Mouse (Mus musculus) heart, adult 18-20 months (tissue): ENCODE data around the gene Ifitm3. TPM values are rescaled to one million over a fixed set of nuclear protein-coding genes. Genes with fewer than 3 reads are reported as not detected.

Source experiments
- DNase-seq, 2 experiments: peaks; one replicate each; pipeline ENCODE4 v3.0.0; 2021 to 2022; ENCODE audit warnings: mixed read lengths in 1 of 2
- long read RNA-seq, 2 experiments: library from polyadenylated mRNA; stranded (forward); transcript quantifications; one replicate each; pipeline ENCODE4 v2.0.0; 2021
- total RNA-seq, 2 experiments: library from RNA; stranded (reverse); gene quantifications; 2 replicates each; pipeline ENCODE4 v1.2.3; 2021

Gene Ifitm3
- 100 to 1,000 TPM in 1 of 2 experiments, 10 to 100 TPM in 1; 94.8 to 129 TPM for total RNA-seq
- long read RNA-seq, experiment 1, transcript Ifitm3-201 (2 exons, 678 nt): major isoform, 76 of 77 reads
- long read RNA-seq, experiment 1, partial matches to known transcripts: 0 of 77 reads
- long read RNA-seq, experiment 1, other reads (novel, unspliced or antisense): 1 of 77 reads
- long read RNA-seq, experiment 2, transcript Ifitm3-201 (2 exons, 678 nt): major isoform, 61 of 63 reads
- long read RNA-seq, experiment 2, partial matches to known transcripts: 2 of 63 reads
- long read RNA-seq, experiment 2, other reads (novel, unspliced or antisense): 0 of 63 reads

DNA sequence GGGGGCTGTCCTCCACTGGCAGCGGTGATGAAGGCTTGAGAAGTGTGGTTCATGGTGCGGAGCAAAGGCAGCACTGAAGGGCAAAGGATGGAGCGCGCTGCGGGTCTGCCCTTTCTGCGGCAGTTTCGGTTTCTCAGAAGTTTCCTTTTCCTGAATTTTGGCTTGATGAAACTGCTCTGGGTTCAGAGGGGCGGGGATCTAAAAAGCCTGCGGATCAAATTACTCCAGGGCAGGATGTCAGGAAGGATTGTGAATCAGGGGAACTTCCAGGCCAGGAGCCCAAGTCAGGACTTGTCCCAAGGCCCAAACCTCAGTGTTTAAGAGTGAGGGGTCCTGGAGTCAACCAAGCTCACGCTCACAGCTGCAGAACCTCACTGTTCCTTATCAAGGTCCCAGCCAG, at the start of gene Ifitm3:
TSS of gene Ifitm3 (minus strand) at position 178 of the 400 bp plus-strand sequence.
- DNase-seq: peak; percentile 84 to 89

DNA sequence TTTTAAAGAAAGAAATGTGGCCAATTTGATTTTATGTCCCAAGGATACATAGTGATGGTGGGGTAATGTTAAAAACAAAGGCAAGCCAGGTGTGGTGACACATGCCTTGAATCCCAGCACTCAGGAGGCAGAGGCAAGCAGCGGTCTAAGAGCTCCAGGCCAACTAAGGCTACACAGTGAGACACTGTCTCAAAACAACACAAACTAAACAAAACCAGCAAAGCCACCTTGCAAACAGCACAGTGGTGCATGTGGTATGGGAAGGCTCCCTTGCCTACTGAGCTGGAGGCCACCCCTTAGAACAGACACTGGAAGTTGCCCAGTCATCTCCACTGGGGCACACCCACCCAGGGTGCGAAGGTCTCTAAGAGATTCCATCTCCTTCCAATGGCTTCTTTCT, 49.4 kb upstream of the Ifitm3 start:
- no peak for DNase-seq

DNA sequence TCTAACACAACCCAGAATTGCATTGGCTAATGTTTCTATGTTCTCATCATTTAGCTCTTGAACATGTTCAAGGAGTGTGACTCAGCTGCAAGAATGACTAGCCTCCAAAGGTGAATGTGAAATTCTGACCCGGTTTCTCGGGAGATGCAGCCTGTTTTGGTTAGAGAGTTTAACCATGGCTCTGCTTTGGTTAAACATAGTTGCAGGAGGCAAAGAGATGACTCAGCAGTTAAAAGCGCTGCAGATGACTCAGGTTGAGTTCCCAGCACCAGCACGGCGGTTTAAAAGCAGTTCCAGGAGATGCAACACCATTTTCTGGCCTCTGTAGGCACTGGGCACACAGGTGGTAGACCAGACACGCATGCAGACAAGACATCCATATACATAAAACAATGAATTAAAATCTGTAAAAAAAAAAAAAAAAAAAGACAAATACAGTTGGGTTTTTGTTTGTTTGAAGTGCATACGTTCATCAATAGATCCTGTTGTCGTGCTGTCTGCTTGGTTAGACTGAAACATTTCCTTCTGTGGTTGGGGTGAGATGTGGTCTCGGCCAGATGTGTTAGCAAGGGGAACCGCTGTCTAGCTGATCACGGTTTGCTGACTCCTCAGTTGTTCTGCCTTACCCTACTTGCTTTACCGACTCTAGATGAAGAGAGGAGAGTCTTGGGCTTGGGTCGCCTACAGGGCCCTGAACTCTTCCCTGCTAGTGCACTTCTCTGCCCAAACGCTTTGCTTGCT, 48.2 kb upstream of the Ifitm3 start:
- no peak for DNase-seq

DNA sequence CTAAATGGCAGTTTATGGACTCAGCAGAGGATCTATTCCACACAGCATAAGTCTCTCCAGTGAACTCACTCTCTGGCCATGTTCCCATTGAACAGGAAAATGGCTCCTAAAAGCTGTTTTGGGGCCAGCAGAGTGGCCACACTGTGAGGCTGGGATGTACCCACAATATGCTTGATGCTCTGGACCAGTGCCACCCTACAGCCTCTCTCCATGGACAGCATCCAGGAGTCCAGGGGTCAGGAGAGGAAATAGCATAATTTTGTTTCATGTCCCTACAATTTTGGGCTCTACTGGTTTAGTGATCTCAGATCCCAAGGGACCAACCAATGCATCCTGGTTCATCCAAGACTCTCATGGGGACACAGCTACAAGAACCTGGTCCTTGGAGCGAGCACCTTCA, 47.0 kb upstream of the Ifitm3 start:
- DNase-seq: no peak

DNA sequence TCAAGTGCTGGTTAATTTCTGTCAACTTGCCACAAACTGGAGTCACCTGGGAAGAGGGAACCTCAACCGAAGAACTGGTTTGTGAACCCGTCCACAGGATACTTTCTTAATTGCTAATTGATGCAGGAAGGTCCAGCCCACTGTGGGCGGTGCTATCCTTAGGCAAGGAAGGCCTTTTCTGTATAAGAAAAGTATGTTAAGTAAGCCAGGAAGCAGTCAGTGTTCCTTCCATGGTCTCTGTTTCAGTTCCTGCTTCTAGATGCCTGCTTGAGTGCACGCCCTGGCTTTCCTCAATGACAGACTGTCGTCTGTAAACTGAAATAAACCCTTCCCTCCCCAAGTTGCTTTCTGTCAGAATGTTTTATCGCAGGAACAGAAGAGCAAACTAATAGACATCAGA, 46.4 kb upstream of the Ifitm3 start:
- no peak for DNase-seq

DNA sequence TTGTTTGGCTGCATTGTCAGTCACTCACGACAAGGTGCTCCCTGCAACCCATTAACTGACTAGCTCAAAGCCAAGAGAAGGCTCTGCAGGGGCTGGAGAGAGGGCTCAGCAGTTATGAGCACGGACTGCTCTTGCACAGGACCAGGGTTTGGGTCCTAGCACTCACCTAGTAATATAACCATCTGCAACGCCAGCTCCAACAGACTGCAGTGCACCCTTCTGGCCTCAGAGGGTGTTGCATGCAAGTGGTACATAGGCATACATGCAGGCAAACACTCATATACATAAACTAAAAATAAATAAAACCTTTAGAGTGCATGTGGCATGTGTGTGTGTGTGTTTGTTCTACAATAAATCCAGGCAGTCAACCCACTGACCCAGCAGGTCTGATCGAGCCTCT, 45.2 kb upstream of the Ifitm3 start:
- no peak for DNase-seq

DNA sequence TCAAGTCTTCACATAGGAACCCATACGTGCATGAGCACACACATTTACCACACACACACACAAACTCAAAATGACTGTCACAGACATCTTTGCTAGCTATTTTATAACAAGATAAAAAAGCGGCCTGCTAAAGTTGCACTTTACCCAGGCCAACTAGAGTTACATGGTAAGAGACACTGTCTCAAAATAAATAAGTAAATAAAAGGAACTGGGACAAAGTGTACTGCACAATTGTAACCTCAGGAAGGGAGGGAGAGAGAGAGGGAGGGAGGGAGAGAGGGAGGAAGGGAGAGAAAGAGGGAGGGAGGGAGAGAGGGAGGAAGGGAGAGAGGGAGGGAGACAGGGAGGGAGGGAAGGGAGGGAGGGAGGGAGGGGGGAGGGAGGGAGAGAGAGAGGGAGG, 41.9 kb upstream of the Ifitm3 start:
- no peak for DNase-seq

DNA sequence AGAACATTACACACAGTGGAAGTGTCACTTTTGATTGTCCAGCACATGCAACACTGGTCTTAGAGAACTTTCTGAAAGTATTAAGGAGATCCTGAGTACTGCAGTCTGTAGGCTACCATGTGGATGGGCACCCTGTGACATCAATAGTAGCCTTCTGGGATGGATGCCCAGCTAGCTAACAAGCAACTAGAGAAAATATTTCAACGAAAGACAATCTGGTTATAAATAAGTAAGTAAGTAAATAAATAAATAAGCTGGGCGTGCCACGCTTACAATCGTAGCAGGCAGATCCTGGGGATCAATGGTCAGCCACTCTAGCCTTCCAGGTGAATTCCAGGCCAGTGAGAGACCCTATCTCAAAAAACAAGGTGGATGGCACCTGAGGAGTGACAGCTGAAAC, 41.4 kb upstream of the Ifitm3 start:
- no peak for DNase-seq

DNA sequence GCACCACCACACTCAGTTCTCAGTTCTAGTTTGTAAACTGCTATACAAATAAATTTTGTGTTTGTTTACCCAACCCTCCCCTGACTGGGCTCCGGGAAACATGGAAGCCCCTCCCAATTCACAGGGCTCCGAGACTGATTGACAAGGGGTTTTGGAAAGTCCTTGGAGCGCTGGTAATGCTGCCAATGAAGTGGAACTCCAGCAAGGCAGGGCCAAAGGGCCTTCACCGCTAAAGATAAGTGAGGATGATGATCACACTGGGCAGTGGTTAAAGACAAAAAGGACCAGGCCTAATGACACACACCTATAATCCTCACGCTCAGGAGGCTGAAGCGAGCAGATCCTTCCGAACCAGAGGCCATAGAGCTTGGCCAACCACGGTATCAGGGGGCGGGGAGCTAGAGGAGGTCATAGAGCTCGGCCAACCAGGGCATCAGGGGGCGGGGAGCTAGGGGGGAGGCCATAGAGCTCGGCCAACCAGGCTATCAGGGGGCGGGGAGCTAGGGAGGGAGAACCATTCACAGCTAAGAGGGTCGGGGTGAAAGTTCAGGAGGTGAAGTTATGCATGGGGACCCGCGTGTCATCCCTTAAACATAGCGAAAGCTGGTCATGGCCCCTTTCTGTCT, 40.6 kb upstream of the Ifitm3 start:
- no peak for DNase-seq

DNA sequence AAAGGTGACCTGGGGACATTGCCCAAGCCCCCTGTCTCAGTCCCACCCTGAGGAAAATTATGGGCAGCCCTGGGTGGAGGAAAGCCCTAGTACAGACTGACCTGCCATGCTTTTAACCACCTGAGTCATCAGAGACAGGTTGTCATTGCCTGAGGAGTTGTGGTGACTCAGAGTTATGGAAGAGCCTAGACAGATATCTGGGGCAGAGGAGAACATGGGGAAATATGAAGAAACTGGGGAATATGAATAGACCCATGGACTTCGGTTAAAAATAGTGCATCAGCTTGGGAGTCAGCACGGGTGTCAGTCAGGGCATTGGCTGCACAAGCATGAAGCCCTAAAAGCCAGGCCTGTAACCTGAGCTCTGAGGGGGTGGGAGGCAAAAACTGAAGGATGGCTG, 38.8 kb upstream of the Ifitm3 start:
- no peak for DNase-seq

DNA sequence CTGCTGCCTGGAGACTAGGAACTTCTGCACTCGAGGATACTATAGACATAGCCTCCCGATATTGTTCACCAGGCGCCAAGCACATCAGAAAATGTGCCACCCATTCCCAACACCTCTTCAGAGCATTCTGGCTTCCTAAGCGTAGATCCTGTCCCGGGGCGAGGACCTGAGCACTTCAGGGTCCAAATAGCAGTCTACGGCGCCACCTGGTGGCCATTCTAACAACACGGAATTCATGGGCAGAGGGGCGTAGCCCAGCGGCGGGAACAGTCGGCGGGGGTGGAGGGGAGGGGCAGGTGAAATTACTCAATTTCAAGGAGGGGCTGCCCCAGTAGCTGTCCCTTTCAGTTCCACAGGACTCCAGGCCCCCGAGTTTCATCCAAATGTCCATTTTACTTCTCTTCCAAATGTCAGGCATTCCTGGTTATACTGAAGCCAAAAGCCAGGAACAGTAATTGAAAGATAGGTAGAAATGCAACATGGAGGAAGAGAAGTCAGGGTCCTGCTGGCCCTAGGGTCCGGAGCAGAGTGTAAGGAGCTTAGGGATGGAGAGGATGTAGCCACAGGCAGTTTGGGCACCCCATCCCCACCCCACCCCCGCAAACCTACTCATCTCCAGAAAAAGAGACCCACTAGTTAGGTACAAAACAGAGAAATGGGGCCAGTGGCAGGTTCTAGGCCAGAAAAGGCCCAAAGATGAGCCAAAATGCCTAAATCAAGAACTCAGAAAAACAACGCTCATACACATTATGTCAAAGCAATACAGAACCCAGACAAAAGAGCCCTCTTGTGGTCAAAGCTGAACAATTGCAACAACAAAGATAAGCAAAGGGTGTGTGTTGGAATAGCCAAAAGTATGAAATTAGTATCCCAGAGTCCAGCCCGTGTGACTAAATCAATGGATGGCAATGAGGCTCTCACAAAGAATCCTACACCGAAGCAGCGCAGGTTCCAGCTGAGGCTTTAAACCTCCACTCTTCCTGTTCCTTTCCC, 38.0 kb upstream of the Ifitm3 start:
- DNase-seq: peak; percentile 94 to 96

DNA sequence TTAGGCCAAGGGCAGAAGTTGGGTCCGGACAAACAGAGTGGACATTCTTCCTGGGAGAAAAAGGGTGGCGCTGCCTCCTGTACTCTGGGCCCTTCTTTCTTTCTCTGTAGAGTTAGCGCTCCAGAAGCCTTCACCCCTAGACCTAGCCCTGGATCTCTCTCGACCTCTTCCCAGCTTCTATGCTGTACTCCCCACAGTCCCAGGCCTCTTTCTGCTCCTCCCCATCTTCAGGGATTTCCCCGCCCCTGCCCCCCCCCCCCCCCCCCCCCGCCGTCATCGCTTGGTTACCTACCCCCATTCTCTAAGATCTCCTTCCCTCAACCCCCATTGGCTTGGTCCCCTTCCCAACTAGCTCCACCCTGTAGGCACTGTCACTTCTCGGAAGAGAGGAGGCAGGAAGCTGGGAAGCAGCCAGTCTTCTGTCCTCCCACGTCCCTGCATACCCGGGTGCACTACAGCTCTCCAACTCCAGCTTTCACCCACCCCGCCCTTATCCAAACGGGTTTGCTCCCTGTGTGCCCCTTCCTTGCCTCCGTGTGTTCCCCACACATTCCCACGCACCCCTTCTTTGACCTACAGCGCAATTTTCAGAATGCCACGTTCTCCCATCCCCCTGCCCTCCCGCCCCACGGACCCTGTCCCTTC, 37.1 kb upstream of the Ifitm3 start:
- peak; percentile 90 to 96 for DNase-seq

DNA sequence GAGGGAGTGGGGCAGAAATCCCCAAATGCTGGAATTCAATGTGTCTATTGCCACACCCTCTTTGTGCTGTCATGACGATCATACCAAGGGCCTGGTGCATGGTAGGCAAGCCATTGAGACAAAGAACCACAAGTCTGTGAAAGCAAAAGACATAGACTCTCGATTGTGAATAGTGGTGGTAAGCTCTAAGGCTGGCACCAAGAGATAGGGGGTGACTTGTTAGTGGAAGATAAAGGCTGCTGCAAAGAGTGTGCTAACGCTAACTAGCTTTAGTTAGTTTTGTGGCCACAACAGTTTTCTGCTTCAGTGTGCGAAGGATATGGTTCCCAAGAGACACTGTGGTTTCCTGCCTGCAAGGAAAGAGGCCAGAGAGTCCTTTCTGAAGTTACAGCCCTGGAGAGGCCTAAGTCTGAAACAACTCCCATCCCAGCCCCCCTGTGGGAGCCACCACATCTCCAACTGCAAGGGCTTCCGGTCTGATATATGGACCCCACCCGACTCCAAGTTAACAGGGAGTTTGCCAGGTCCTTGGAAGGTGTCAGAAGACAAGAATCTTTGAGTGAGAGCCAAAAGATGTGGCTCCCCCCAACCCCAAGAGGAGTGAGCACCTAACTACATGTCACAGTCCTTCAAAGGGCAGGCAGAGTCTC, 36.5 kb upstream of the Ifitm3 start:
- DNase-seq: peak in 1 of 2 experiments; percentile 72

DNA sequence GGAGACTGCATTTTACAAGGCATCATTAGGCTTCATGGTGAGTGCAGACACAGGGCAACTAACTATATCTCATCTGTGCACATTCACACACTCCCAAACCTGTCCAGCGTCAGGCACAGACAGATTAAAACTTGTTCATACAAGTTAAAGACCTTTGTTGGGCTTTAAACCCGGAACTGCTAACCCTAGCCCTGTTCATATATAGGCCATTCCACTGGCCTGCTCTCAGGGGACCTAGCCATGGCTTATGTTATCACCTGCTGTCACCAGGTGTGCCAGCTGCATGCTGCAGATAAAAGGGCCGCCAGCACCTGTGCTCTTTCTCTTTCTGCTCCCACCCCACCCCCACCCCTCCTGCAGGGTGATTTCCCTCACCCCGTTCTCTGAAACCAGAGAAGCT, 32.0 kb upstream of the Ifitm3 start:
- DNase-seq: no peak

DNA sequence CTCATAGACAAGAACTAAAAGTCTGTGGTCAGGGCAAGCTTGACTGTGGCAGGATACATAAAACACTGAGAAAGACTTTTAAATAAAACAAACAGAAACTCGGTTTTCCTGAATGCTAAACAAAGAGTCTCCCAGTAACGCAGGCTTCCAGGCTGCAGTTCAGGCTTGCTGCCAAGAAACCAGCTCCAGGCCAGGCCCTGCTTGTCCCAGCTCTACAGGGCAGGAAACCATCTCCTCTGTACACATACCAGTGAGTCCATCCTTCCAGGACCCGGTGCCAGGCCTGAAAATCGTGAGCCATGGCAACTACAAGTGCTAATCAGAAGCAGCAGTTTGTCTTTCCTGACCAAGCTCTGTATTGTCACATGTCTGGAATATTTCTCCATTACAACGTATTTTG, 31.1 kb upstream of the Ifitm3 start:
- peak; percentile 87 to 90 for DNase-seq

DNA sequence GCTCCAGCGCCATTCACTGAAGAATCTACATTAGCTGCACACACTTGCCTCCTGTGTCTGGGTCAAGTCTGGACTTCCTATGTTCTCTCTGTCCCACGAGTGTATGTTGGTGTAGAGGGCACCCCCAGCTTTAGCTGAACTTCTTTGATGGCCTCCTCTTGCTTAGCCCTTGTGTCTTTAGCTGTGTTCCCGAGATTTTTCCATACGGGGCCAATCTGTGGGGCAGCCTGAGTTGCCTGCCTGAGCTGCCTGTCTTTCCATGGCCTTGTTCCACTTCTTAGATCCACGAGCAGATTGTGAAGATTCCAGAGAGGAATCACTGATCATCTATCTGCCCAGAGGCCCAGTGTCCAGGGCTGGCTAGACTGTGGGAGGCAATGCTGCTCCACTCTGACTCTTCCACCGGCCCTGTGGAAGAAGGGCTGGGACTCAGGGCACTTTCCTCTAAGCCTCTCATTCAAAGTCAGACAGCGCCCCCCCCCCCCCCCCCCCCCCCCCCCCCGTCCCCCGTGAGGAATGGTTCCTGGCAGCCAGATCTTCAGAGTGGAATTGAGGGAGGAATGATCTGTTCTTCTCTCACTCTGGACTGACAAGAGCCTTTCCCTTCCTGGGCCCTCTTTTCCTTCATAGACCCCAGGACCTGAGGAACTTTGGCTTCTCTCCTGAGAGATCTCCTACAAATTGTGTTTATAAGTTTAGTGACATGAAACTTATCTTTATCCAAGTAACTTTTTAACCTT, 30.5 kb upstream of the Ifitm3 start:
- DNase-seq: peak in 1 of 2 experiments; percentile 37

DNA sequence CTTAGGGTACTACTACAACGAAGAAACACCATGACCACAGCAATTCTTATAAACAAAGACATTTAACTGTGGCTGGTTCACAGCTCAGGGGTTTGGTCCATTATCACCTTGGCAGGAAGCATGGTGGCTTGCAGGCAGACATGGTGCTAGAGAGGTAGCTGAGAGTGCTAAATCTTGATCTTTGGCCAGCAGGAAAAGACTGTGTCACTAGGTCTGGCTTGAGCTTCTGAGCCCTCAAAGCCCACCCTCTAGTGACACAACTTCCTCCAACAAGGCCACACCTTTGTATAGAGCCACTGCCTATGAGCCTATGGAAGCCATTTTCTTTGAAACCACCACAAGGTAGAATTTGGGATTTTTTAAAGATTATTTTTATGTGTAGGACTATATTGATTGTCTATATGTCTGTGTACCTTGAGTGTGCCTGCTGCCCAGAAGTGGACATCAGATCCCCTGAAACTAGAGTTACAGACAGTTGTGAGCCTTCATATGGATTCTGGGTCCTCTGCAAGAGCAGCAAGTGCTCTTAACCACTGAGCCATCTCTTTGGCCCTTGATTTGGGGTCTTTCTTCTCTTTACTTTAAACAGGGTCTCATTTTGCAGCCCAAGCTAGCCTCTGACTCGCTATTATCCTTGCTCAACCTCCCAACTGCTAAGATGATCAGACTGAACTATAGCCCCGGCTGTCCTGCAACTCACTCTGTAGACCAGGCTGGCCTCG, 29.0 kb upstream of the Ifitm3 start:
- DNase-seq: no peak

DNA sequence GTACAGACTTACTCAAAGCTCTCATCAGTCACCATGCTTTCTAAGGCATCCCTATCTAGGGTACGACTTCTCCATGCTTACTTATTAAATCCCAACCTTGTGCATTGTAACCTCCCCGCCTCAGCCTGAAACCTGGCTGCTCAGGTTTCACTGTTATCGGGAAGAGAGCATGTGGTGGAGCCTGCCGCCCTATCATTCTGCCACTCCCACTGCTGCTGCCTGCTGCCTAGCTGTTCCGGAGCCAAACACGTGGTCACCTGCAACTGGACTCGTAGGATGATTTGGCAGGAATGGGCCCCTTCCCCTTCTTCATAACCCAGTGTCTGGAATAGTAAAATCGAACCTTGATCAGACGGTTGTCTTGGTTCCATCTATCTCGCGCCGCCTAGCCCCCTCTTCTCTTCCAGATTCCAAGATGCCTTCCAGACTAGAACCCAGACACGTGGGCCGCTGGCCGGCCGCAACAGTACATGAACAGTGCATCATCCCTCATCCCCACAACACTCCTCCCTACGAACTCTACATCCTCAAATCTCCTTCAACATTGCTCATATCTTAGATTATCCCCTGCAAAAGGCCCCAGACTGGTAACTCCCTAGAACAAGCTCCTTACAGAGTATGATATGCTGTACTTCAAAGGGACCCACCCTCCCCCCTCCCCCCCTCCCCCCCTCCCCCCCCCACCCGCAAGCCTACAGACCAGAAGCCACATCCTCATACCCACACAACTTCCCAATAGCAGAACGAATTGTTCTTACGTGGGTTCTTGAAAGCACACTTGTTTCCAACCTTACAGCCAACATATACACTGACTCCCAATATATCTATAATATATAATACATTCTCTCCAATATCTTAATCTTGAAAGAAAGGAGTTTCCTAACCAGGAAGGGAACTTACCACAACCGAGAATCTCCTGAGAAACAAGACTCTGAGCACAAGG, 27.8 kb upstream of the Ifitm3 start:
- no peak for DNase-seq
